Mouse (Mus musculus): ENCODE data around the gene Iqcn.
A peak's percentile ranks its signal among the peaks of the same experiment; 100 is the strongest.

Gene Iqcn

DNA sequence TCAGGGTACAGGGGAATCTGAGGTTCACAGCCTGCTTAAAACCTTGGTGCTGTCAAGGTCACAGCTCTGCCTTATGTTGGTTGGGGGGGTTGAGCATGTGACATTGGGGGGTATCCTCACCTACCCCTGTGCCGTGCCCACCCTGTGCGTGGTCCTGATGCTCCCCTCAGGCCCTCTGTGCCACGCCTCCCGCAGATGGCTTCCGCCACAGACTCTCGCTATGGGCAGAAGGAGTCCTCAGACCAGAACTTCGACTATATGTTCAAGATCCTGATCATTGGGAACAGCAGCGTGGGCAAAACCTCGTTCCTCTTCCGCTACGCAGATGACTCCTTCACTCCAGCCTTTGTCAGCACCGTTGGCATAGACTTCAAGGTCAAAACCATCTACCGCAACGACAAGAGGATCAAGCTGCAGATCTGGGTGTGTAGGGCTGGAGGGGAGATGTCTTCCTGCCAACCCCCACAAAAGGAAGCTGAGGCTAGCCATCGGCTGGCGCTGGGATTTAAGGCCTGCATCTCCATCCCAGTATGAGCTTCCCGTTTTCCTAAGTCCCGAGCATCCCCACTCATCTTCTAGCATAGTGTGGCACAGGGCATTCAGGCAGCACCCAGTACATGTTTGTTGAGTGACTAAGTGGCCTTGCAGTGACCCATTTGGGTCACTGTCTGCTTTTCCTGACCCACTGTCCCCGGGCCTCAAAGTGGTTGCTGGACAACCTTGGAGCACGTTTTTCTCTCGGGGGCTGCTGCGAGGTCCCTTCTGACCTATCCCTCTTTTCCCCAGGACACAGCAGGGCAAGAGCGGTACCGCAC, 52.6 kb downstream of the Iqcn start:
- DNase-seq (ENCODE audit: low spot score): no peak

DNA sequence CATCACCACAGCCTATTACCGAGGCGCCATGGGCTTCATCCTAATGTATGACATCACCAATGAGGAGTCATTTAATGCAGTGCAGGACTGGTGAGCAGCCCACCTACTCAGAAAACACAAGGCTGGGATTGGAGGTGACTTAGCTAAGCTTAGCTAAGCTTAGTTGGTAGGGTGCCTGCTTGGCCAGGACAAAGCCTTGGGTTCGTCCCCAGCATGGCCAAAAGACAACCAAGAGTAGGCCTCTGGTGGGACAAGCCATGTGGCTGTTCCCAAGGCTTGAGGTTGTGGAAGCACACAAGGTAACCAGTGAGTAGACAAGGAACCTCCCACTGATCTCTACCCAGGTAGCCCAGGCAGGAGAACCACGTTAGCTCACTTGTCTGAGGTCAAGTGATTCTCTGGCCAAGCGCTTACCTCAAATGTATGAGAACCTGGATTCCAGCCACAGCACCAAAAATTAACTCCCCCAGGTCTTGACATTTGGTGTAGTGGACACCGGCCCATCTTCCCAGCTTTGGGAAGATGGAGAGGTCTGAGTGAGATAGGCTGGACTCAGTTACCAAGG, 53.3 kb downstream of the Iqcn start:
- DNase-seq (ENCODE audit: low spot score): no peak

DNA sequence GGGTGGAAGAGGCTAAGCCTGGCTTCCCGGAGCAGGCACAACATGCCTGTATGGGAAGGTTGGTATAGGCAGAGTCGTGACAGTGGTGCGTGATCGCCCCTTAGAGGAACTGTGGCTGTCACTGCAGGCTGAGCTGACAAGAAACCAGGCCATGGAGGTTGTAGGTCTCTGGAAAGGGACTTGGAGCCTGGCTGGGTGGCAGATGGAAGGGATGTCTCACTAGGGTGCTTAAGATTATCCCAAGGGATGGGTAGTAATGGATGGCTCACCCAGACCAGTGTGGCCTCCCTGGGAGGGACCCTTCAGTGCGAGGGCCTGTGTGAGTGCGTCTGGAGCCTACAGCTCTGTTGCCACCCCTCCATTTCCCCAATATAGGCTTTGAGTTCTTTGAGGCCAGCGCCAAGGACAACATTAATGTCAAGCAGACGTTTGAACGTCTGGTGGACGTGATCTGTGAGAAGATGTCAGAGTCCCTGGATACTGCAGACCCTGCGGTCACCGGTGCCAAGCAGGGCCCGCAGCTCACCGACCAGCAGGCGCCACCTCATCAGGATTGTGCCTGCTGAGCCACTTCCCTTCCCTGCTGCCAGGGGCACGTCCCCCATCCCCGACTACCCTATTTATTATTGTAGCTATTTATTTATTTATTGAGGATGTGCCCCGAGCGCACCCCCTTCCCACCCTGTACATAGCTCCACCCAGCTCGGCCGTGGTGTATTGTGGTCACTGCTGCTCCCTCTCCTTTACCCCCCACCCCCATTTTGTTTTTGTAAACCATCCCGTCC, 54.5 kb downstream of the Iqcn start:
- DNase-seq (ENCODE audit: low spot score): no peak

DNA sequence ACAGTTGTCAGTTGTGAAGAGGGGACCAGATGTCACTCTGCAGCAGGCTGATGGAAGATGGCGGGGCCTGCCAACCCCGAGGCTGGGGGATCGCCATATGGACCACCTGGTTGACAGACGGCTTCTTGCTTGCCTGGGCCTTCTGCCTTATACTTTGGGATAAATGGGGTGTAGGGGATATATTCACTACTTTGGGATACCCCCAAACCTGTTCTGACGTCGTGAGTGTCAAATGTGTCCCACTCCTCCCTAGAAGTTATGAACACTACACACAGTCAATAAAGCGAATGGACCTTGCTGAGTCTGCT, 55.0 kb downstream of the Iqcn start:
- no peak for DNase-seq (ENCODE audit: low spot score)

DNA sequence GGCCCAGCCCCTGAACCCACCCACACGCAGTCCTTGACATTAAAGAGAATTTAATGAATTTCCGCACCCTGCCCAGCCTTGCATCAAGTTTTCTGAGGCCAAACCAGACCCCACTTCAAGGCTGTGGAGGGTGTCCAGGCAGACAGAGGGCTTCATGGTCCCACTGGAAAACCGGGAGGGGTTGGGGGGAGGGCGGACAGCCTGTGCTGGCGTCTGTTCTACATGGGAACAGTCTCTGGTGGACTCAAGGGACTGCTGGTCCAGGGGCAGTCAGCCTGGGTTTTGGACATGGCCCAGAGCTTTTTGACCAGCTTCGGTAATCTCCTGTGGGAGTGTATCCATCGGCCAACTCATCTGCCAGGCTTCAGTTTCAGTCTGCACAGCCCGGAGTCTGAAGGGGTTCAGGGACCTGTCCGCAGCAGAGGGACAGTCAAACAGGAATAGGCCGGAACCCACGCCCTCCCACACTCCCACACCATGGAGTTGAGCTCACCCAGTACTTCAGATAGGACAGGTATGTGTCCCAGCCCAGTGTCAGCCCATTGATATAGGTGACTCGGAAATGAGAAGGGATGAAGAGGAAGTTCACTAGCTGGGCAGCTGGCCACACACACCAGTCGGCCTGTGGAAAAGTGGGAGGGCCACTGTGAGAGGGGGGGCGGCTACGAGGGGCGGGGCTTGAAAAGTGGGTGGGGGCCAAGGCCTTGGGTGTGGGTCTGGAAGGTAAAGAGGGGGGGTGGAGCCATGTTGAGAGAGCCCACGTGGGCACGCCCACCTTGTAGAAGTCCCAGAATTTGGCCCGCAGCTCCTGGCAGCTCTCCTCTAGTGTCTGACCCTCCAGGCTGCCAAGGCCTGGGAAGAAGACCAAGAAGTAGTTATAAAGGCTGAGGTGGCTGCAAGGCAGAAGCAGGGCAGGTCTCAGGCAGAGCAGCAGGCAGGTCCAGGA, 55.6 kb downstream of the Iqcn start:
- no peak for DNase-seq (ENCODE audit: low spot score)

DNA sequence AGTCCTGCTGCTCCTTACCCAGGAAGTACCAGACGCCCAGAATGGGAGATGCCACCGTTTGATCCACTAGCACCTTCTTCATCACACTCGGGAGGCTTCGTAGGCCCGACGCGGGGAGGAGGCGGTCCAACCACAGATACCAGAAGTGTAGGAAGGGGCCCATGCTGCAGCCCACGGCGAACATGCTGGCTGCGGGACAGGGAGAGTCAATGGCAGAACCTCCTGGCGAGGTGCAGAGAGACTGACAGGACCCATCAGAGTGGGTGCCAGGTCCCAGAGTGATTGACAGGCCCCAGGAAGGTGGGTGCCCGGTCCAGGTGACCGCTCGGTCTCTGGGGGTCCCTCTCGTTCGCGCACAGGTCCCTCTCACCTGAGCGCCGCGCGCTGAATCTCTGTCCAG, 57.1 kb downstream of the Iqcn start:
- DNase-seq (ENCODE audit: low spot score): no peak

DNA sequence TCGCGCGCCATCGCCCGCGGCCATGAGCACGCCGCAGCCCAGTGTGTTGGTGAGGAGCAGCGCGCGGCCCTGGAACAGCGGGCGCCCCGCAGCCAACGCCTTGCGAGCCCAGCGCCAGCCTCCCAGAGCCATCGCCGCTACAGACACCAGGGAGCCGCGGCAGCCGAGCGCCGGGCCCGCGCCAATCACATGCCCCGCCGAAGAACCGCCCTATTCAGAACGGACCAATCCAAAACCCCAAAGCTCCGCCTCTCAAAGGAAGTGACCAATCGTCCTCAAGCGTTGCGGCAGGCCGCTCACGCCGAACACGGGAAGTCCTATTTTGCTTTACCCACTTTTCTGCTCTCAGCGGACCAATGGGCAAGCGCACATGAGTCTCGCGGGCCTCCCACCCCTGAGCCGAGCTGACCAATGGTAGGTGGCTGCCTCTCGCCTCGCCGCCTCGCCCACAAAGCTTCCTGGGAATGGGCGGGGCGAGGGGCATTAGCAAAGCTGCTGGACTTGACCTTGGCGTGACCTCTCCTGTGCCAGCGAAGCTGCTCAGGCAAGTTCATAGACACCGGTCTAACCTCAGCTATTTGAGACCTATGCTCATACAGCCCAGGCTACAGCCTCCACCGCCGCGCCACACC, 57.6 kb downstream of the Iqcn start, which contains the start of gene Mpv17l2:
Gene Mpv17l2 (minus strand): TSS at position 172 of the 632 bp plus-strand sequence.
- peak; percentile 87 for DNase-seq (ENCODE audit: low spot score)

DNA sequence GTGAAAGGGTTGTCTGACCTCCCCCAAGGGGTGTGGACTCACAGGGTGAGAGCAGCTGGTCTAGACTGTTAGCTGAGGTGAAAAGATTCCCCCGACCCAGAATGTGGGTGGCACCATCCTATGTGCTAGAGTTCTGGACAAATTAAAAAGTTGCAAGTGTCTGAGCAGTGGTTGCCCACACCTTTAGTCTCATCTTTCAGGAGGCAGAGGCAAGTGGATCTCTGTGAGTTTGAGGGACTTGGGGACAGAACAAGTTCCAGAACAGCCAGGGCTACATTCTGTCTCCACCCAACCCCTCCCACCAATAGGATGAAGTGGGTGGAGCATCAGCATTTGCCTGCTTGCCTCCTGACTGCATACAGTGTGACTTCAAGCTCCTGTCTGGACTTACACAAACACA, 58.9 kb downstream of the Iqcn start:
- no peak for DNase-seq (ENCODE audit: low spot score)

DNA sequence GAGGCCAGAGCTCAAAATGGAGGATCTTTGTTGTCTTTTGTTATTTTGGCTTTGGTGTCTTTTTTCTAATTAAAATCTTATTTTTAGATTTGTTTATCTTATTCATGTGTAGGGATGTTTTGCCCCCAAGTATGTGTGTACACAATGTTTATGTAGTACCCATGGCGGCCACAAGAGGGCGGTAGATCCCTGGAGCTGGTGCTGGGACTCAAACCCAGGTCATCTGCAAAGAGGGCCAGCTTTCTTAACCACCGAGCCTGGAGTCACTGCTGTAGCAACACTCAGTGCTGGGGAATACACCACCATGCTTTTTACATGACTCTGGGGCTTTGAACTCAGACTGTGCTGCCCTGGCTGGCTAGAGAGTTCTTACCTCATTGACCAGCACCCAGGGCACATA, 60.1 kb downstream of the Iqcn start:
- DNase-seq (ENCODE audit: low spot score): no peak

DNA sequence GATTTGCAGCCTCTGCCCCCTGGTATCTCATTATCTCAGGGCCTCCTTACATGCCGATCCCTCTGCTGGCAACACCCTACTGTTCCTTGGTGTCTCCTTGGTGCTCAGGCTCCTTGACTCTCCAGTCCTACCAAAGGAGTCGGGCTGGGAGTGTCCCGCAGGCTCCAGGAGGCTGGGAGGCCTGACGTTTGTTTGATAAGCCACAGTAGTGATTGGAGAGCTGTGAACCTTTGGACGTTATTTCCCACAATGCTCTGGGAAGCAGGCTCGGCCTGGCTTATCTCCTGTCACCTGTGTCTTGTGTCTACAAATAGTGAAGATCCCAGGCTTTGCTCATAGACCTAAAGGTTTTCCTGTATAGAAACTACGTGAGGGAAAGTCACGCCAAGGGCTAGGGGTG, 60.8 kb downstream of the Iqcn start:
- no peak for DNase-seq (ENCODE audit: low spot score)

DNA sequence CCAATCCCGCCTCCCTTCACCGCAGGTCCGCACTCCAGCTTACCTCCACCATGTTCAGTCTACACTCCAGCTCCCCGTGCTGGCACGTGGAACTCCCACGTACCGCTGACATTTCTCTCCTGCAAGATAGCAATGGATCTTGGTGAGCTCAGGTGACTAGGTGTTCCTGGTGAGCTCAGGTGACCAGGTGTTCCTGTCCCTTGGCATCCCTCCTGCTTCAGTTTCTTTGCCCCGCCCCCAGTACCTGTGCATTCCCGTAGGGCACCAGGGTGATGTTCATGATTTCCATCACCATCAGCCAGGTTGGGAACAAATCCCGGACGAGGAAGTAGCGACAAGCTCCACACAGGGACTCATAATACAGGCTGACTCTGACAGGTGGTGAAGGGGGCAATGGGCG, 61.4 kb downstream of the Iqcn start:
- no peak for DNase-seq (ENCODE audit: low spot score)

DNA sequence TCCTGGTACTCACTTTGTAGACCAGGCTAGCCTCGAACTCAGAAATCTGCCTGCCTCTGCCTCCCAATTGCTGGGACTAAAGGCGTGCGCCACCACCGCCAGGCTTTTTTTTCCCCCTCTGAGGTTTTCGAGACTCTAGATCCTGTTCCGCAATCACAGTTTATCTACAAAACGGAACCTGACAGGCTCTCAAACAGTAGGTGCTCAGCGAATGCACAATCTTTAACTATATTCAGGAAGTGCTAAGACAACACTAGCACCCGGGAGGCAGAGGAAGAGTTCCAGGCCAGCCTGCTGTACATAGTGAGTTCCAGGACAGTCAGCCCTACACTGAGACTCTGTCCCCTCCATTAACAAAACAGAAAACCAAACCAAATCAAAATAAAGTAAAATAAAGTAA, 62.1 kb downstream of the Iqcn start:
- no peak for DNase-seq (ENCODE audit: low spot score)

DNA sequence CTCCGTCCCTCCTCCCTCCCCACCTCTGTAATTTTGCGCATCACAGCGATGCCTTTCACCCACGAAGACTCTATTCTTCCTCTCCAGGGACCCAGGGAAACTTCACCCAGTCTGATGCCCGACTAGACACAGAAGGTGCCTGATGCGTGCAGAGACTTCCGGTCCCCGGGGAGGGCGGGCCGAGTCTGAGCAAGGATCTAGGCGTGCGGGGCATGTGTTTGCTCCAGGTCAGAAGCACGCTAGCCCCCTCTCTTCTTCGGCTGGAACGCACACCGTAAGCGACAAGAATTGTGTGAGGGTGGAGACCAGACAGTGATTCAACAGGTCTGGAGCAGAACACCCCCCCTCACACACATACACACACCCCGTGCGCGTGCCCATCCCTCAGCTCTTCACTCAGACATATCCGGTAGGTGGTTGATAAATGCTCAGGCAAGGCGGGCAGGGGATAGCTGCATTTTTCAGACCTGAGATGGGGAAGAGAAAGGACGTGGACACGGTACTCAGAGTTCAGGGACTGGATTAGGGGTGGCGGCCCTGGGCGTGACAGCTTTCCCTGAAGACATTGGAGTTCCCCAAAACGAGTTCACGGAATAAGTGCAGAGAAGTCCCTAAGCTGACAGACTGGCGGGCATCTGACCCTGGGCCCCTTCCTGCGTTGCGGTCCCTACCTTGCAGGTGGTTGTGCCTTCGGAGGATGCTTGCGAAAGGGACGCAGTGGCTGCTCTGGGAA, 62.7 kb downstream of the Iqcn start:
- DNase-seq (ENCODE audit: low spot score): no peak

DNA sequence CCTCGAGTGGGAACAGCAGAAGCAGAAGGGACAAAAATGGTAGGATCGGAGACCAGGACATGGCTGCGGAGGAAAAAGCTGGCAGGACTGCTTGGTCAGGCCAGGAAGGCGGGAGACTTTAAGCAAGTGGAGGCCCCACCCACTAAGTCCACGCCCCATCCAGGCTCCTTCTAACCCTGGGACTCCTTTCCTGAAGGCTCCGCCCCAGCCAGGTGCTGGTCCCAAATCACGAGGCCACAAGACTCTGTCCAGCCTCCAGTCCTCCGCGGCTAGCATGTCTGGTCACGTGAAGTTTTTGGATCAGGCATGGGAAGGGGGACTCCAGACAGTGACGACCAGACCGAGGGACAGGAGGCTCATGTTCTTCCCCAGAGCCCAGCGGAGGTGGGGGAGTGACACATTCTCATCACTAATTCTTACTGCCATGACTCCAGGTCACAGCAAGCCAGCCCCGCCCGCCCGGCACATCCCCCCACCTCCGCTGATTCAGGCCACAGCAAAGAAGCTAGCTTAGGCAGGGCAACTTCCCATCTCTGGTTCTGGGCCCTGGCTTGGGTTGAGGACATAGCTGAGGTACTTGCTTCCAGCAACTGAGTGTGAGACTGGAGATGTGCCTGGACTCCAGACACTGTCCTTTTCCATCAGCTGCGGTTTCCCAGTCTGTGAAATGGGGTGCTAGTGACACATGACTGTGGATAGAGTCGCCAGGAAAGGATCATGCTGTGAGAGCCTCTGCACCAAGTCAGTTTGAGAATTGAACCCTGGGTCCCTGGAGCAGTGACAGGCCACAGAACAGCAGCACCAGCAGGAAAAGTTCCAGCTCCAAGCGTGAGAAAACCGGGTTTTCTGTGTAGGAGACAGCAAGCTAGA, 63.5 kb downstream of the Iqcn start:
- DNase-seq (ENCODE audit: low spot score): no peak
